Mouse (Mus musculus): ENCODE measurements at regions not wholly inside any gene's neighbourhood (a gene's known extent, or its start where the extent isn't known, plus 50 kb on each side); places are given as distances from the start of the nearest gene placed in this dataset.

DNA sequence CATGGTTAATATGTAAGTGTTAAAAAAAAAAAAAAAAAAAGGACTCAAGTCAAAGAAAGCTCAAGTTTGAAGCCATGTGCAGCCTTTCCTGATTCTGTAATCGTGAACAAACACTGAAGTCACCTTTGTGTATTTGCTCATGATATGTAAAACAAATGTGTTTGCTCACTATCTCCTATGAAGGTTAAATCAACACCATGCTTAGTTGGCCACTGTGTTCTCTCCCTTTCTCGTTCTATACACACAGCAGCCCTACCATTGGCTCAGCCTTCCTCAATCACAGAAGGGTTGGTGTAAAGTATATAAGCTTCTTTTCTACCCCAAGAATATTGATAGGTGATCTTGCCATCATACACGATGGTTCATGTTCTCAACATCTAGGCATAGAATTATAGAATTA lies 409.7 kb upstream of the Atp2b1 start:
- TF ChIP-seq EP300 (optimal IDR thresholded peaks at IDR 0.05), result no peak
- no peak for TF ChIP-seq CTCF (IDR thresholded peaks at IDR 0.05; ENCODE audit: low read depth)
